Comparison of ENCODE assay signal across 10 mouse cellular contexts in the genomic region with DNA sequence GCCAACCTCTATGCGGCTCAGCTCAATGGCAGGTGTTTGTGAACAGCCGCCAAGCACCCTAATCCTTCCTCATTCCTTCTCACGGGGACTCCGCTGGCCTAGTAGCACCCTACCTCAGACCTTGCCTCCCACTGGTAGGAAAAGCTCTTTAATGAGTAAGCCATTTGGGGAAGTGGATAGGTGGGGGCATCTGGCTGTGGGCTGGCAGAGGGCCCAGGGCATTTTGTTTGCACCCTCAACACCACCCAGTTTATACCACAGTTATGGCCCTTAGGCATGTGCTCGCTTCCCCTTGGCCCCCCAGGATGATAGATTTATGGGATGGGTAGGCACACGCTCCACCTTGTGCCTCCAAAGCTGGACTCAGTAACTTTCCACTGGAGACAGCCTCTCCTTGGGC. TPM values are rescaled to one million over a fixed set of nuclear protein-coding genes. Genes with fewer than 3 reads are reported as not detected.
DNase-seq lines count a peak whose midpoint lies in the region; ATAC-seq lines count a peak whose summit lies in the region.
"Had no signal": no experiment of that assay in that cellular context is flagged by ENCODE, and none has a peak within 500 bp of the region (broad histone marks: within the 10 kb centered on the region; RNA-seq: fewer than 3 reads in every experiment).

No protein-coding gene starts in this region.

- H3K9ac ChIP-seq in forebrain, embryonic 12.5 days = no peak overlapping the region
- H3K9ac ChIP-seq: liver, embryonic 12.5 days had no signal

- DNase-seq in ovary, postnatal 36 days (ENCODE audit: low spot score) = peak; percentile 27
- DNase-seq in ovary, postnatal 10 days (ENCODE audit: low spot score) = no peak
- DNase-seq in kidney, postnatal 4 days = peak; percentile 70 to 83
- DNase-seq in Muller cell, postnatal 12 days (ENCODE audit: inconsistent ontology term) = no peak
- DNase-seq: cerebellum, postnatal 36 days; heart, adult 18-20 months had no signal

- H3K4me1 ChIP-seq in forebrain, embryonic 12.5 days = peaks cover 4% of the 10 kb centered on the region; the same call in 1 of the 2 replicates

- ATAC-seq in hematopoietic stem cell, adult 5-6 weeks (replicated peaks in 1 of 2; ENCODE audit: insufficient read depth in 1 of 2, low FRiP score in 2 of 2, low TSS enrichment in 1 of 2, low read depth in 1 of 2, poor library complexity in 2 of 2, severe bottlenecking in 2 of 2) = peak; percentile 75
- ATAC-seq in forebrain, embryonic 12.5 days (ENCODE audit: low FRiP score) = no peak
- ATAC-seq in cerebellum, adult (ENCODE audit: insufficient number of reproducible peaks, low FRiP score, low TSS enrichment) = no peak
- ATAC-seq: liver, embryonic 12.5 days had no signal

- H3K4me2 ChIP-seq in forebrain, embryonic 12.5 days = no peak overlapping the region
- H3K4me2 ChIP-seq: liver, embryonic 12.5 days had no signal

- H3K27ac ChIP-seq in forebrain, embryonic 12.5 days = no peak overlapping the region
- H3K27ac ChIP-seq: liver, embryonic 12.5 days had no signal

- H3K27me3 ChIP-seq in forebrain, embryonic 12.5 days = peaks cover 32% of the 10 kb centered on the region

- 79% methylated on average over 6 of the region's 6 CpGs for WGBS in forebrain, embryonic 12.5 days

- H3K4me3 ChIP-seq in forebrain, embryonic 12.5 days (replicated peaks) = no peak overlapping the region
- H3K4me3 ChIP-seq: liver, embryonic 12.5 days had no signal

- H3K36me3 ChIP-seq in forebrain, embryonic 12.5 days (replicated peaks) = no peaks in the 10 kb centered on the region
- H3K36me3 ChIP-seq: liver, embryonic 12.5 days had no signal

- H3K9me3 ChIP-seq in forebrain, embryonic 12.5 days = no peaks in the 10 kb centered on the region
- H3K9me3 ChIP-seq: liver, embryonic 12.5 days had no signal

RNA-seq across cellular contexts. Expression of a gene that starts 7.8 kb away (rescaled TPM):
- total RNA-seq in hematopoietic stem cell, adult 5-6 weeks (2017) = 4.5 and 7.0 TPM in 2 replicates
- polyA plus RNA-seq in forebrain, embryonic 12.5 days (2016; fragmentation: Nextera tagmentation; extraction: Ambion mirVana) = 0.57 and 0.72 TPM in 2 replicates

Comparison
In these comparisons a context has a peak if more than half of its experiments do, and no peak if none do; other contexts are left out.
1. DNase-seq: peak in ovary, postnatal 36 days (single experiment) and kidney, postnatal 4 days (2 of 2); none in ovary, postnatal 10 days (single experiment) and Muller cell, postnatal 12 days (single experiment).
2. ATAC-seq: peak in hematopoietic stem cell, adult 5-6 weeks (2 of 2); none in forebrain, embryonic 12.5 days (single experiment) and cerebellum, adult (single experiment).